Mouse (Mus musculus) midbrain, embryonic 16.5 days (tissue): ENCODE measurements around the gene Elmo2. TPM values are rescaled to one million over a fixed set of nuclear protein-coding genes. Genes with fewer than 3 reads are reported as not detected.
A peak's percentile ranks its signal among the peaks of the same experiment; 100 is the strongest.

Source experiments
- ATAC-seq: fragments of 200-750 bp; cut with Nextera tagmentation; 2 replicates; pipeline ENCODE4 v1.8.0; 2017; ENCODE audit warnings: moderate TSS enrichment
- H3K27ac ChIP-seq: fragments of 300-500 bp; sonication (generic); 2 replicates; pipeline ENCODE4 v1.5.1; 2014; ENCODE audit warnings: mild to moderate bottlenecking, low read length, mixed read lengths
- H3K27me3 ChIP-seq: fragments of 300-500 bp; sonication (generic); 2 replicates; pipeline ENCODE4 v1.6.1; 2014; ENCODE audit warnings: low read depth, low read length, mixed read lengths; ENCODE audit not compliant: control insufficient read depth, insufficient read depth
- H3K36me3 ChIP-seq: fragments of 300-500 bp; sonication (generic); 2 replicates; pipeline ENCODE4 v1.6.1; 2014; ENCODE audit warnings: mild to moderate bottlenecking, low read length, moderate library complexity, mixed read lengths; ENCODE audit not compliant: control insufficient read depth, insufficient read depth
- H3K4me1 ChIP-seq: fragments of 300-500 bp; sonication (generic); 2 replicates; pipeline ENCODE4 v1.6.1; 2014; ENCODE audit warnings: mild to moderate bottlenecking, low read length, mixed read lengths; ENCODE audit not compliant: control insufficient read depth, insufficient read depth
- H3K4me2 ChIP-seq: fragments of 300-500 bp; sonication (generic); 2 replicates; pipeline ENCODE4 v1.6.1; 2014; ENCODE audit warnings: mild to moderate bottlenecking, low read length, mixed read lengths
- H3K4me3 ChIP-seq: fragments of 300-500 bp; sonication (generic); 2 replicates; pipeline ENCODE4 v1.5.1; 2014; ENCODE audit warnings: low read depth, mild to moderate bottlenecking, low read length, moderate library complexity, mixed read lengths
- H3K9ac ChIP-seq: fragments of 300-500 bp; sonication (generic); 2 replicates; pipeline ENCODE4 v1.6.1; 2014; ENCODE audit warnings: low read depth, low read length, mixed read lengths
- H3K9me3 ChIP-seq: fragments of 300-500 bp; sonication (generic); replicated peaks from 2 replicates; pipeline ENCODE4 v1.6.1; 2014; ENCODE audit warnings: mild to moderate bottlenecking, low read length, mixed read lengths; ENCODE audit not compliant: control insufficient read depth, poor library complexity, severe bottlenecking
- WGBS: fragments of 180-500 bp; shearing (Covaris S2); extraction: QIAGEN DNeasy Blood & Tissue Kit; methylation state at CpG from one replicate; pipeline ENCODE4 v1.1.7; 2014; 5-methylcytosine and 5-hydroxymethylcytosine counted together
- polyA plus RNA-seq: library from polyadenylated mRNA; unstranded; fragments of >200 nt; fragmentation: Nextera tagmentation; extraction: Ambion mirVana; gene quantifications from 2 replicates; pipeline ENCODE4 v1.2.1, GENCODE M21; 2015

The Elmo2 gene
- polyA plus RNA-seq, 1 experiment from 2014 or later = 108 TPM

DNA sequence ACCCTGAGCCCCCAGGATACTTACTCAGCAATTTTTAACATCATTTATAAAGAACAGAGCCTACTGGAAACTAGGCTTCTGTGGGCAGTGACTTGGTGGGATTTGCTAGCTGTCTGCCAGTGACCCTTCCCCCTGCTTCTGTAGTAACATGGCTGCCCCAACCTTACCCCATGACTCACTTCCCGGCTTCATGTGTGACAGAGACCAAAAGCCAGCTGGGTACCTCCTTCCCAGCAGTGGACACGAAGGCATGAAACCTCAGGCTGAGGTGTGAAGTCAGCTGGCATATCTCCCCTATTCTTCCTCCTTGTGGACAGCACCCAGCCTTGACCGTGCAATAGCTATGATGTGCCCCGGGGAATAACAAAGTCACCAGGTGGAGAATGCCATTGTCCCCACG, 2.5 kb upstream of the Elmo2 start:
- ATAC-seq = no peak
- H3K9ac ChIP-seq = no peak overlapping the region
- WGBS = 84% methylated on average over 5 of the region's 5 CpGs
- peaks cover 32% of the 10 kb centered on the region for H3K4me1 ChIP-seq
- H3K4me2 ChIP-seq = no peak overlapping the region
- H3K9me3 ChIP-seq = no peaks in the 10 kb centered on the region
- no peak overlapping the region for H3K4me3 ChIP-seq
- H3K27me3 ChIP-seq = no peaks in the 10 kb centered on the region
- no peaks in the 10 kb centered on the region for H3K36me3 ChIP-seq
- H3K27ac ChIP-seq = no peak overlapping the region

DNA sequence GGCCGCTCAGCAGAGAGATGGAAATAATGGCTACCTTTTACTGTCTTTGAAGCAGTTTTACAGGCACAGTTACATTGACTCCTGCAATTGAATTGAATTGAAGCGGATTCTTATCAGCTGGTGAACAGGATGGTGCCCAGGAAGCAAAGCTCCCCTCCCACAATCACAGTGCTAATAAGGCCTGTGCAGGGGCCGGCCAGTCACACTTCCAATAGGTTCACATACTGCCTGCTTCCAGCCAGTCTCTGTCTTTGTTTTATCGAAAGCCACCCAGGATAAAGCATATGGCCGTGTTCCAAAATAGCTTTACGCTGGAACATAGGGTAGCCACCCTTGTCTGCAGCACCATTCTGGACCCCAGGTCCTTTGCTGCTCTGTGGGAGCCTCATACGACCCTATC, 1.1 kb upstream of the Elmo2 start:
- no peak for ATAC-seq
- Histone ChIP-seq H3K9ac (peak overlapping the region; percentile 79), H3K4me2 (peak overlapping the region; percentile 81), H3K4me3 (peak overlapping the region; percentile 66), H3K27me3 (no peaks in the 10 kb centered on the region), H3K4me1 (peaks cover 35% of the 10 kb centered on the region), H3K36me3 (no peaks in the 10 kb centered on the region), H3K9me3 (no peaks in the 10 kb centered on the region), H3K27ac (peak overlapping the region; percentile 97)
- 21% methylated on average over 7 of the region's 7 CpGs for WGBS

DNA sequence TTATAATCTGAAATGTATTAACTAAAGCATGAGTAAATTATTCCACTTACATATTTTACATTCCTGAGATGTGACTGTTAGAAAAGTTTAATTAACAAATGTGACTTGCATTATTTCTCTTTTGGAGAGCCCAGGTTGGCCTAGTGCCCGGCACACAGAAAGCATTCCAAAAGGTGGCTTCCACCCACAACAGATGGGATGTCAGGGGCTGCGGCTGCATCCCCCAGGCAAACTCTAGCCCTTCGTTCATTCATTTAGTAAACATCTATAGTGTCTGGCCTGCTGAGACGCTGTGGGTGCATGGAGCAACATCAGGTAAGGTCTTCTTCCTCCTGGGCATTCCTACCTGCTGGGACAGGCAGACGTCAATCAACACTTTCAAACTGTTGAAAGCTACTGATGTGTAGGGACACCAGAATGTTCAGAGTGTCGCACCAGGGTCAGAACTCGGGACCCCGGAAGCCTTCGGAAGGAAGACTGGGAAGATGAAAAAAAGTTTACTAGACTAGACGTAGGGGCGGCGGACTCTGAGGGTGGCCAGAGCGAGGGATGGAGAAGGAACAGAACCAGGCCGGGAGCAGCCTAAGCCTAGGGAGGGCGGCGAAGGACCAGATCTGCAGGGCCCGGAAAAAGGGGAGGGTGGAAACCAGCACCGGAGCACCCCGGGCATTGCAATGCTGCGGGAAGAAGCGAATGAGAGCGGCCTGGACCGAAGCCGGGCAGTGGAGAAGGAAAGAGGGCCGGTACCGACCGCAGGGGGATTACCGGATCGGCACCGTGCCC, 567 bp downstream of the Elmo2 start:
- Histone ChIP-seq H3K4me1 (peaks cover 47% of the 10 kb centered on the region), H3K9ac (peak overlapping the region; percentile 82), H3K4me3 (peak overlapping the region; percentile 66), H3K4me2 (peak overlapping the region; percentile 72), H3K27ac (peak overlapping the region; percentile 71), H3K9me3 (no peaks in the 10 kb centered on the region), H3K36me3 (no peaks in the 10 kb centered on the region), H3K27me3 (no peaks in the 10 kb centered on the region)
- WGBS = under 1% methylated on average over 30 of the region's 30 CpGs
- ATAC-seq = peak; percentile 44

DNA sequence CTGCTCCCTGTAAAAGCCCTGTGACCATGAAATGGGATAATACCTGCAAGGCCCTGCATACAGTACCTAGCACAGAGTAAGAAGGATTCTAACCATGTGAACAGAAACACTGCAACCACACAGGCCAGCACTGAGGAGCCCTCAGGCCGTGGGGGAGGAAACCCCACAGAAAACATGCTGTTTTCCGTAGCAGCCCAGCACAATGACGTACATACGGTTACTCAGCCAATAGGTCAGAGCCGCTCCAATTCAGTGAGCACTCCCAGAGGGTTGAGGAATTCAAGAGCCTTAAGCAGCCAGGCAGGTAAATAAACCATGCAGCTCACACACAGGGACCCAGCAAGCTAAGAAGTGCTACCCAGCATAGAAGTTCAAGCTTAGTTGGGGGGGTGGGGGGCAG, 2.4 kb downstream of the Elmo2 start:
- no peak for ATAC-seq
- Histone ChIP-seq H3K4me3 (no peak overlapping the region), H3K27ac (no peak overlapping the region), H3K27me3 (no peaks in the 10 kb centered on the region), H3K4me1 (peaks cover 50% of the 10 kb centered on the region), H3K9ac (no peak overlapping the region), H3K4me2 (peak overlapping the region; percentile 72; the same call in 1 of the 2 replicates), H3K9me3 (no peaks in the 10 kb centered on the region), H3K36me3 (no peaks in the 10 kb centered on the region)
- 41% methylated on average over 5 of the region's 5 CpGs for WGBS

DNA sequence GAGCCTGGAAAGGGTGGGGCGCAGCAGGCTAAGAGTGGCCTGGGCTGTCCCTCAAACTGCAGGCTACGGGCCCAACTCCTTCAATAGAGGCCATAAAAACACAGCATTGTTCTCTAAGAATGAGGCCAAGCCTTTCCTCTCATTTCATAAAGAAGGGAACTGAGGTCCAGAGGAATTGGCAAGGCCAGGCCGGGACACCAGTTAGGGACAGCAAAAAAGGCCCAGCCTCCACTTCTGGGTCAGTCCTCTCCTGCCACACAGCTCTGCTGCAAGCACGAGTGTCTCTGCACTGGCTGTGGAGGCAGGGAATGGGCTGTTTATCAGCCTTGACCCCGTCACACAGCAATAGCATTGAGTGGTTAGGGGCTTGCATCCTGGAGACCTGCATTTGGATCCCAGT, 2.8 kb downstream of the Elmo2 start:
- Histone ChIP-seq H3K36me3 (no peaks in the 10 kb centered on the region), H3K4me3 (no peak overlapping the region), H3K9ac (no peak overlapping the region), H3K4me2 (0 out of 2 replicates have a peak overlapping the region, but pooled peaks have one; percentile 72), H3K9me3 (no peaks in the 10 kb centered on the region), H3K4me1 (peaks cover 53% of the 10 kb centered on the region), H3K27me3 (no peaks in the 10 kb centered on the region), H3K27ac (no peak overlapping the region)
- no peak for ATAC-seq
- 61% methylated on average over 5 of the region's 5 CpGs for WGBS

DNA sequence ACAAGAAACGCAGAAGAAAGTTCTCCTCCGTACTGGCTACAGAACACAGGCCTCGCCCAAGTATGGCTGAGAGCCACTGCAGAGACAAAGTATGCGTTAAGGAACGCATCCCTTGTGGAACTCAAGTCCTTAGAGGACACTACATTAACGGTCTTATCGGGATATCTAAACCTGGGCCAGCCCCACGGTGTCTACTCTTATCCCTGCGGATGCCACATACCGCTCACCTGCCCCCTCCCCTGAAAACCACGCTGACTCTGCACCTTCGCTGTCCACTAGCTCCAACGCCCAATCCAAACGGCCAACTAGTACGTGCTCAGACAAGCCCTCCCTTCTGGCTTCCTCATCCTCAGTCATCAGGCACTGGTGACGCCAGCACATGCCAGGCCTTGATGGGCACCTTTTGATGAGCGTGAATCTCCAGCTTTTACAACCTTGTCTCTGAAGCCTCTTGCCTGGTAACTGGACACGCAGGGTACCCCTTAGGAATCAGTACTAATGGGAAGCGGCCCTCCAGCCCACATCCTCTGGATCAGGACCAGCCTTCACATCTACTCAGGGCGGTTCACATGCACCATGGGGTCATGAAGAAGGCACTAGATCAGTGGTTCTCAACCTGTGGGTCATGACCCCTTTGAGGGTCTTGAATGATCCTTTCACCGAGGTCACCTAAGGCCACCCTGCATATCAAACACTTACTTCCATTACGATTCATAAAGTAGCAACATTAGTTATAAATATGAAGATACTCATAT, 4.1 kb downstream of the Elmo2 start:
- Histone ChIP-seq H3K27ac (0 out of 2 replicates have a peak overlapping the region, but pooled peaks have one; percentile 73), H3K9ac (no peak overlapping the region), H3K4me3 (no peak overlapping the region), H3K27me3 (no peaks in the 10 kb centered on the region), H3K4me2 (no peak overlapping the region), H3K4me1 (peaks cover 57% of the 10 kb centered on the region), H3K36me3 (no peaks in the 10 kb centered on the region), H3K9me3 (no peaks in the 10 kb centered on the region)
- 91% methylated on average over 22 of the region's 22 CpGs for WGBS
- no peak for ATAC-seq

DNA sequence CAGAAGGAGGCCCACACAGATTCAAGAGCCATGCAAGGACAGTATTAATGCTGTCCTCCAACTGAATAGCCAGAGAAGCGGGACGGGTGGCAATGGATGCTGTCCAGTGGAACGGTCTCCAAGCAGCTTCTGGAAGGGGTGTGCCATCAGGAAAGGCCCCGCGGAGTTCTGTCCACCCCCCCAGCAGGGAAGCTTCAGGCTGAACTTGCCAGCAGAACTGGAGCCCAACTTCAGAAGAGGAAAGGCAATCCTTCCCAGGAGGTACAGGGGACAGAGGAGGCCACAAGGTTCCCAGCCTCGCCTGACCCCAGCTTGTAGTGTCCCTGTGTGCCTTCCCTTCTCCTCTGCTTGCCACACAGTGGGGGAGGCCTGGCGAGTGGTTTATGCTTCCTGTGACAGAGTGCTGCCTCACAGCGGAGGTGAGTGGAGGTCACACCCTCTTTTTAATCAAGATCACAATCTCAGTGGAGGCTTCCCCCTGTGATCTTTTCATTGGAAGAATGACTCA, 4.8 kb downstream of the Elmo2 start:
- peak overlapping the region; percentile 73 for H3K27ac ChIP-seq
- no peaks in the 10 kb centered on the region for H3K9me3 ChIP-seq
- 50% methylated on average over 8 of the region's 8 CpGs for WGBS
- H3K4me1 ChIP-seq = peaks cover 61% of the 10 kb centered on the region
- no peak overlapping the region for H3K4me3 ChIP-seq
- H3K36me3 ChIP-seq = no peaks in the 10 kb centered on the region
- H3K4me2 ChIP-seq = 0 out of 2 replicates have a peak overlapping the region, but pooled peaks have one; percentile 19
- no peak for ATAC-seq
- H3K9ac ChIP-seq = no peak overlapping the region
- H3K27me3 ChIP-seq = no peaks in the 10 kb centered on the region

DNA sequence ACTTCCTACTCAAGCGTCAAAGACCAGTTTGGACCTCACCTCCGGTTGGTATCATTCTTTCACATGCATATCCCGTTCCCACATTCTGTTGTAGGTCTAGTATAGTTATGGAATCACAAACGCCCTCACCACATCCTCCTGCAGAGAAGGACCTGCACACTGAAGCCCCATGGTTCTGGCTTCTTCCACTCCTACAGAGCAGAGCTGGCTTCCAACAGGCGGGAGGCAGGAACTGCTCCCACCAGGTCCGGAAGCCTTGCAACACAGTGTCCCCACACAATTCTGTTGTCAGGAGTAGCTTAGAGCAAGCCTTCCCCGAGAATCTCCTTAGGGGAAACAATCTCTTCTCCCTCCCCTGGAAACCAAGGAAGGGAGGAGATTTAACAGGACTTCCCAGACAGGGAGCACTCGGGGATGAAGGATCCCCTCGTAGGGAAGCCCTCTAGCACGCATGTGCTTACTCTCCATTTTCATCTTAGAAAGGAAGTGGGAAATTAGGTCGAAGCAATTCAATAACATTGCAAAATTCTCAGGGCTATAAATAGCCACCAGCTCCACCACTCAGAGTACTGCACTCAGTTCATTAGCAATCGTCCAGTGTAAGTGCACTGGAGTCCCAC, 5.6 kb downstream of the Elmo2 start:
- Histone ChIP-seq H3K9ac (peak overlapping the region; percentile 0; the same call in 1 of the 2 replicates), H3K4me3 (no peak overlapping the region), H3K27me3 (no peaks in the 10 kb centered on the region), H3K27ac (peak overlapping the region; percentile 73), H3K4me1 (peaks cover 66% of the 10 kb centered on the region), H3K9me3 (no peaks in the 10 kb centered on the region), H3K36me3 (no peaks in the 10 kb centered on the region), H3K4me2 (no peak overlapping the region)
- ATAC-seq = no peak
- WGBS = 65% methylated on average over 12 of the region's 12 CpGs
